Mouse (Mus musculus): Measurements from ENCODE around the gene Mutyh.

DNA sequence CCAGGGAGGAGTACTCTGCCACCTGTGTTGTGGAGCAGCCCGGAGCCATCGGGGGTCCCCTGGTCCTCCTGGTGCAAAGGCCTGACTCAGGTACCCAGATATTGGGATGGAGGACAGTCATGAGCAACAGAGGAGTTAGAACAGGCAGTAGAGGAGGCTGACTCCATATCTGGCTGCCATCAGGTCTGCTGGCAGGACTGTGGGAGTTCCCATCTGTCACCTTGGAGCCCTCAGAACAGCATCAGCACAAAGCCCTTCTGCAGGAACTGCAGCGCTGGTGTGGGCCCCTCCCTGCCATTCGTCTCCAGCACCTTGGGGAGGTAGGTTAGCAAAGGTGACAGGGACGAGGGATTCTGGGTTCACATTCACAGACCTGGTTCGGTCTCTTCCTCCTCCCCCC, 10.0 kb downstream of the Mutyh start:
- TF ChIP-seq CTCF (IDR thresholded peaks at IDR 0.05) (no peak), EP300 (IDR thresholded peaks at IDR 0.05) (no peak)
